Mouse (Mus musculus) left cerebral cortex, adult 9 months (tissue): ENCODE results near the gene Tanc2.

Source experiments
- DNase-seq, 2 experiments: peaks; one replicate each; pipeline ENCODE4 v3.0.0; 2022; ENCODE audit warnings: low spot score in 2 of 2

Gene Tanc2

GRCm38 (mm10) chr11:105835209-105835608 lies 245.4 kb downstream of the Tanc2 start:
- DNase-seq, result no peak

- DNase-seq, result peak in 1 of 2 experiments; percentile 33
These were observed 246.6 kb downstream of the Tanc2 start for GRCm38 (mm10) chr11:105836344-105836891.

- peak; percentile 41 to 47 for DNase-seq
These were observed 248.2 kb downstream of the Tanc2 start for GRCm38 (mm10) chr11:105837962-105838361.

- DNase-seq, result no peak
These were observed 256.1 kb downstream of the Tanc2 start for GRCm38 (mm10) chr11:105845901-105846300.

GRCm38 (mm10) chr11:105855504-105855903 lies 265.7 kb downstream of the Tanc2 start:
- peak in 1 of 2 experiments; percentile 42 for DNase-seq

GRCm38 (mm10) chr11:105858063-105858462 lies 268.3 kb downstream of the Tanc2 start:
- no peak for DNase-seq

- no peak for DNase-seq
These were observed 295.8 kb downstream of the Tanc2 start for GRCm38 (mm10) chr11:105885558-105885957.

GRCm38 (mm10) chr11:105887281-105887680 lies 297.5 kb downstream of the Tanc2 start:
- no peak for DNase-seq

- no peak for DNase-seq
These were observed 309.4 kb downstream of the Tanc2 start for GRCm38 (mm10) chr11:105899151-105899550.

- no peak for DNase-seq
These were observed 311.7 kb downstream of the Tanc2 start for GRCm38 (mm10) chr11:105901501-105901900.

GRCm38 (mm10) chr11:105902956-105903355 lies 313.2 kb downstream of the Tanc2 start:
- DNase-seq, result no peak

GRCm38 (mm10) chr11:105905529-105906213 lies 315.9 kb downstream of the Tanc2 start:
- no peak for DNase-seq

GRCm38 (mm10) chr11:105907381-105907780 lies 317.6 kb downstream of the Tanc2 start:
- DNase-seq, result no peak

GRCm38 (mm10) chr11:105908926-105909325 lies 319.1 kb downstream of the Tanc2 start:
- no peak for DNase-seq

- no peak for DNase-seq
These were observed 319.8 kb downstream of the Tanc2 start for GRCm38 (mm10) chr11:105909617-105910016.

GRCm38 (mm10) chr11:105911149-105911548 lies 321.4 kb downstream of the Tanc2 start:
- no peak for DNase-seq

GRCm38 (mm10) chr11:105911592-105912375 lies 322.0 kb downstream of the Tanc2 start:
- DNase-seq, result peak; percentile 55 to 88

- DNase-seq, result peak; percentile 47 to 52
These were observed 323.8 kb downstream of the Tanc2 start for GRCm38 (mm10) chr11:105913580-105913979.

- no peak for DNase-seq
These were observed 330.5 kb downstream of the Tanc2 start for GRCm38 (mm10) chr11:105920098-105920785.

GRCm38 (mm10) chr11:105920836-105921235 lies 331.1 kb downstream of the Tanc2 start:
- no peak for DNase-seq

GRCm38 (mm10) chr11:105921275-105921674 lies 331.5 kb downstream of the Tanc2 start:
- no peak for DNase-seq
